Mouse (Mus musculus): ENCODE data around the gene Casp9.

DNA sequence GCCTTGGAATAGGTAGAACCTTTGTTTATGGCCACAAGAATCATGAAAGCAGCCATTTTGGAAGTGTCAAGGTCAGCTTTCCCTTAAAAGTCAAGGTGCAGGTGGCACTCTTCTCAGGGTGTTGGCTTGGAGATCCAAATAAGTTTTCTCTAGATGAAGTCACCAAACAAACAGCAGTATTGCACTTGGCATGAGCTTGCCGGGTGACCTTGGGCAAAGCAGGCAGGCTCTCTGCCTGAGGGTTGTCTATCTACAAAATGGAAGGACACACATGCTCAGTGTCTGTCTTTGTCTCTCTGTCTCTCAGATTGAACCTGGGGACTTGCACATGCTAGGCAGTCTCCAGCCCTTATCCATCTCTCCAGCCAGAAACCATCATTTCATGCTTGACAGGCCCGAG is 34.0 kb downstream of the Casp9 start:
- TF ChIP-seq POLR2A (IDR thresholded peaks at IDR 0.05; ENCODE audit: insufficient read length, low read depth) (no peak), MAX (IDR thresholded peaks at IDR 0.05; ENCODE audit: low read depth) (no peak), E2F4 (IDR thresholded peaks at IDR 0.05; ENCODE audit: insufficient read depth) (no peak), USF1 (IDR thresholded peaks at IDR 0.05; ENCODE audit: low read depth) (no peak), REST (IDR thresholded peaks at IDR 0.05; ENCODE audit: insufficient read depth, insufficient read length) (no peak), TCF12 (IDR thresholded peaks at IDR 0.05; ENCODE audit: insufficient read depth, poor library complexity, severe bottlenecking) (no peak)
